Mouse (Mus musculus) E14TG2a.4 (cell line): ENCODE results near the gene Cnga4.
"Not testable (repeated sequence)": the region's sequence is repeated elsewhere in the genome, so short reads cannot be mapped to it uniquely, and the experiment has no call there.

Source experiments
- H3K27me3 ChIP-seq: 2 replicates; pipeline ENCODE4 v1.6.1; 2014; ENCODE audit warnings: low read length, control low read depth; ENCODE audit not compliant: insufficient read depth
- H3K36me3 ChIP-seq: 2 replicates; pipeline ENCODE4 v1.6.1; 2014; ENCODE audit warnings: low read length, control low read depth; ENCODE audit not compliant: insufficient read depth
- H3K4me1 ChIP-seq: replicated peaks from 2 replicates; pipeline ENCODE4 v1.6.1; 2014; ENCODE audit warnings: low read depth, low read length, control low read depth
- H3K4me3 ChIP-seq: replicated peaks from 2 replicates; pipeline ENCODE4 v1.5.1; 2014; ENCODE audit warnings: mild to moderate bottlenecking, low read length
- H3K9me3 ChIP-seq: 2 replicates; pipeline ENCODE4 v1.6.1; 2014; ENCODE audit warnings: low read length, control low read depth
- CTCF ChIP-seq: conservative IDR thresholded peaks from 2 replicates; pipeline ENCODE4 v1.5.1; 2014; ENCODE audit warnings: low read length
- NANOG ChIP-seq: IDR thresholded peaks from 2 replicates; pipeline ENCODE4 v1.6.1; 2014; ENCODE audit warnings: borderline replicate concordance, low read length, mixed read lengths
- POU5F1 ChIP-seq: IDR thresholded peaks from 2 replicates; pipeline ENCODE4 v1.6.1; 2014; ENCODE audit warnings: low read length, borderline replicate concordance

Gene Cnga4

GRCm38 (mm10) chr7:105404268-105404667 lies at the start of gene Cnga4:
TSS of gene Cnga4 (plus strand) at chr7:105404568.
- H3K27me3 ChIP-seq = peaks cover 26% of the 10 kb centered on the region
- peaks cover 49% of the 10 kb centered on the region for H3K4me1 ChIP-seq
- H3K36me3 ChIP-seq = no peaks in the 10 kb centered on the region
- no peaks in the 10 kb centered on the region for H3K9me3 ChIP-seq
- H3K4me3 ChIP-seq = no peak within 1 kb of the TSS
- TF ChIP-seq NANOG (no peak), POU5F1 (no peak), CTCF (no peak)

DNA sequence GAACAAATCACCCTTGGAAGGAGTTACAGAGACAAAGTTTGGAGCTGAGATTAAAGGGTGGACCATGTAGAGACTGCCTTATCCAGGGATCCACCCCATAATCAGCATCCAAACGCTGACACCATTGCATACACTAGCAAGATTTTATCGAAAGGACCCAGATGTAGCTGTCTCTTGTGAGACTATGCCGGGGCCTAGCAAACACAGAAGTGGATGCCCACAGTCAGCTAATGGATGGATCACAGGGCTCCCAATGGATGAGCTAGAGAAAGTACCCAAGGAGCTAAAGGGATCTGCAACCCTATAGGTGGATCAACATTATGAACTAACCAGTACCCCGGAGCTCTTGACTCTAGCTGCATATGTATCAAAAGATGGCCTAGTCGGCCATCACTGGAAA lies 48.3 kb upstream of the Cnga4 start:
- not testable (repeated sequence) for H3K9me3 ChIP-seq, H3K36me3 ChIP-seq, H3K4me1 ChIP-seq, H3K4me3 ChIP-seq, H3K27me3 ChIP-seq

- not testable (repeated sequence) for H3K4me3 ChIP-seq, H3K4me1 ChIP-seq, H3K9me3 ChIP-seq, H3K36me3 ChIP-seq, H3K27me3 ChIP-seq
These were observed 47.9 kb upstream of the Cnga4 start for GRCm38 (mm10) chr7:105356487-105356886.

DNA sequence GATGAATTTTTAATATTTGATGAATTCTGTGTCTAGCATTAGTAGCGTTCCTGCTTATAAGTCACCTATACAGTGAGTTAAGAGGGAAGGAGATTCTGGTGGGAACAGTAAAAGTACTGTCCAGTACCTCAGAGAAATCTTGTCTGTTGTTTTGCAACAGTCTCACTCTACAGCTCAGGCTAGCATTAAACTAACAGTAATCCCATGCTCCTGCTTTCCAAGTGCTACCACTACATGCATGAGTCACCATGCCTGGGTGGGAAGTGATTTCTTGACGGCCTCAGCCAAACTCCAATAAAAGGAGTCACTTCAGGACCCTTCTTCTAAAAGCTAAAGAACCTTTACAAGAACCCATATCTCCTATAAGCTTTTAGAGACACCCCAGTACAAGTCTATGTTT lies 42.7 kb upstream of the Cnga4 start:
- Histone ChIP-seq H3K9me3 (no peaks in the 10 kb centered on the region), H3K4me3 (no peak overlapping the region), H3K27me3 (no peaks in the 10 kb centered on the region), H3K36me3 (no peaks in the 10 kb centered on the region), H3K4me1 (no peaks in the 10 kb centered on the region)
- TF ChIP-seq NANOG = no peak
- TF ChIP-seq POU5F1 = no peak
- no peak for TF ChIP-seq CTCF

- TF ChIP-seq NANOG = no peak
- TF ChIP-seq CTCF = no peak
- no peak for TF ChIP-seq POU5F1
- Histone ChIP-seq H3K9me3 (no peaks in the 10 kb centered on the region), H3K36me3 (peaks cover 18% of the 10 kb centered on the region), H3K27me3 (no peaks in the 10 kb centered on the region), H3K4me3 (no peak overlapping the region), H3K4me1 (no peaks in the 10 kb centered on the region)
These were observed 37.1 kb upstream of the Cnga4 start for GRCm38 (mm10) chr7:105367268-105367667.

- TF ChIP-seq CTCF = no peak
- TF ChIP-seq POU5F1 = no peak
- no peak for TF ChIP-seq NANOG
- H3K4me3 ChIP-seq = no peak within 1 kb of the TSS
These were observed 36.4 kb upstream of the Cnga4 start, which contains the start of gene Olfr692 for GRCm38 (mm10) chr7:105367930-105368329. TSS of gene Olfr692 (plus strand) at chr7:105368230.

DNA sequence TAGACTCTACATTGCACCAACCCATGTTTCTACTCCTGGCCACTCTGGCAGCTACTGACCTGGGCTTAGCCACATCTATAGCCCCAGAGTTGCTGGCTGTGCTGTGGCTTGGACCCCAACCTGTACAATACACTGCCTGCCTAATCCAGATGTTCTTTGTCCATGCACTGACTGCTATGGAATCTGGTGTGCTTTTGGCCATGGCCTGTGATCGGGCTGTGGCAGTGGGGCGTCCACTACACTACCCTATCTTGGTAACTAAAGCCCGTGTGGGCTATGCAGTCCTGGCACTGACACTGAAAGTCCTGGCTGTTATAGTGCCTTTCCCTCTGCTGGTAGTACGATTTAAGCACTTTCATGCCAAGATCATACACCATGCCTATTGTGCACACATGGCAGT lies 35.8 kb upstream of the Cnga4 start:
- H3K9me3 ChIP-seq = no peaks in the 10 kb centered on the region
- no peak overlapping the region for H3K4me3 ChIP-seq
- no peaks in the 10 kb centered on the region for H3K4me1 ChIP-seq
- H3K27me3 ChIP-seq = no peaks in the 10 kb centered on the region
- peaks cover 30% of the 10 kb centered on the region for H3K36me3 ChIP-seq
- TF ChIP-seq POU5F1 (no peak), CTCF (no peak), NANOG (no peak)

More at GRCm38 (mm10) chr7:105367930-105368329, 36.4 kb upstream of the Cnga4 start, which contains the start of gene Olfr692:
- Histone ChIP-seq H3K4me1 (no peaks in the 10 kb centered on the region), H3K27me3 (no peaks in the 10 kb centered on the region), H3K9me3 (no peaks in the 10 kb centered on the region), H3K36me3 (peaks cover 24% of the 10 kb centered on the region)

GRCm38 (mm10) chr7:105372912-105373311 lies 31.5 kb upstream of the Cnga4 start:
- H3K9me3 ChIP-seq = no peaks in the 10 kb centered on the region
- H3K4me3 ChIP-seq = no peak overlapping the region
- peaks cover 72% of the 10 kb centered on the region for H3K36me3 ChIP-seq
- H3K4me1 ChIP-seq = no peaks in the 10 kb centered on the region
- TF ChIP-seq CTCF (no peak), NANOG (no peak), POU5F1 (no peak)
- no peaks in the 10 kb centered on the region for H3K27me3 ChIP-seq

GRCm38 (mm10) chr7:105373509-105373908 lies 30.9 kb upstream of the Cnga4 start:
- no peak for TF ChIP-seq CTCF
- no peak for TF ChIP-seq POU5F1
- no peak for TF ChIP-seq NANOG

DNA sequence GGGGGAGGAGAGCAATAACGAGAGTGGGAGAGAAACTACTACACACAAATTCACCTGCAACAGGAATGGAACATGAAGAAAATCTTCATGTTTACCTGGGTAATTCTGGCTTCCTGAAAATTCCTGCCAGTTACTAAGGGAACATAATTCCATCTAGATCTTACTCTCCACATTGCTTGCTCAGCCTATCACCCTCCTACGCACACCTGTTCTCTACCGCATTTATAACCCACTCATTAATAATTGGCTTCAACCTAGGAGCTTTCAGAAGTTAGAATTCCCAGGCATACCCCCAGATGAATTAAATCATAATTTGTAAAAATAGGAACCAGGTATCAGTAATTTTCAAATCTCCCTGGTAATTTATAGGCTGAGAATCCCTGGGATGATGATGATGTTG lies 30.4 kb upstream of the Cnga4 start:
- no peaks in the 10 kb centered on the region for H3K9me3 ChIP-seq
- no peaks in the 10 kb centered on the region for H3K27me3 ChIP-seq
- H3K36me3 ChIP-seq = peaks cover 83% of the 10 kb centered on the region
- no peak overlapping the region for H3K4me3 ChIP-seq
- H3K4me1 ChIP-seq = no peaks in the 10 kb centered on the region
- TF ChIP-seq POU5F1 (no peak), CTCF (no peak), NANOG (no peak)

More at GRCm38 (mm10) chr7:105373509-105373908, 30.9 kb upstream of the Cnga4 start:
- no peak overlapping the region for H3K4me3 ChIP-seq
- no peaks in the 10 kb centered on the region for H3K27me3 ChIP-seq
- H3K36me3 ChIP-seq = peaks cover 78% of the 10 kb centered on the region
- no peaks in the 10 kb centered on the region for H3K4me1 ChIP-seq
- H3K9me3 ChIP-seq = no peaks in the 10 kb centered on the region
